Mouse (Mus musculus): ENCODE measurements around the gene Tmem201. TPM values are rescaled to one million over a fixed set of nuclear protein-coding genes. Genes with fewer than 3 reads are reported as not detected.

Gene Tmem201
- polyA plus RNA-seq (2021; fragmentation: Nextera tagmentation) = 29.2 and 31.0 TPM in 2 replicates
- long read RNA-seq, experiment 1, transcript Tmem201-202 (6 exons, 3,620 nt) = major isoform, 24 of 38 reads
- long read RNA-seq, experiment 1, partial matches to known transcripts = 2 of 38 reads
- long read RNA-seq, experiment 1, other reads (novel, unspliced or antisense) = 11 of 38 reads
- long read RNA-seq, experiment 2, full-length matches to known transcripts = 126 of 170 reads
- long read RNA-seq, experiment 2, partial matches to known transcripts = 15 of 170 reads
- long read RNA-seq, experiment 2, other reads (novel, unspliced or antisense) = 29 of 170 reads

DNA sequence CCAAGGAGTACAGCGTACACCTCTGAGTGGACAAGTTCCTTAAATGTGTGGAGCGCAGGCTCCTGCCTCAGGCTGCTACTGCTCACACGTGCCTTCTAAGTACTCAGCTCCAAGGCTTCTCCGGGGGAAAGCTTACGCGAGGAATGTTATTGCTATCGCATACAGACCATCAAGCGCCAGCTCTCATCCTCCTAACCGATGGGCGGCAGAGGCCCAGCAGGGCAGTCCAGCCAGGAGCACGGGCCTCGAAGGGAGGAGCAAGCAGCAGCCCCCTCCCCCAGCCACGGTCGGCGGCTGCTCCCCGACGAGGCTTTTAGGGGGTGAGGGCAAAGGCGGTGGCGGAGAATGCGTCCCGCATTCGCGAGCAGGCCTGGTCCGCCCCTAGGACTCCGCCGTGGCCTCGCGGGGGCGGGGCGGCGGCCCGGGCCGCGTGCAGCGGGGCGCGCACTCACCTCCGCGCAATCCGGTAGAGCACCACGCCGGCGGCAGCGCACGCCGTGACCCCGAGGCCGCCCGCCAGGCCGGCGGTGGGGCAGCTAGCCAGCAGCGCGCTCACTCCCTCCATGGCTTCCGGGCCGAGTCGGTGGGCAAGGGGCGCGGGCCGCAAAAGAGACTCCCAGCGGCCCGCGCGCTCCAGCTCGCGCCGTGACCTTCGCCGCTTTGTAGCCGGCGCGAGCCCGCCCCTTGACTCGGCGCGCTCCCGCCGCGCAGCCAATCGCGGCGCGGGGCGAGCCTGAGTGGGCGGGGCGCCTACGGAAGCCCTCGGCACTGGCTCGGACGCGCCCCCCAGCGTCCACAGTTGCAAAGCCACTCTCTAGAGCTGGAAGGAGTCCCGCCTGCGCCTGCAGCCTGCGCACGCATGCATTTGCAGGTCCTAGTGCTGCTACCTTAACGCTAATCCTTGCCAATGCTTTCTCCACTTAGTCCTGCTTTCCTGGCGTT lies at the start of gene Tmem201:
Tmem201 (minus strand) TSS at position 662 of the 942 bp plus-strand sequence.

DNA sequence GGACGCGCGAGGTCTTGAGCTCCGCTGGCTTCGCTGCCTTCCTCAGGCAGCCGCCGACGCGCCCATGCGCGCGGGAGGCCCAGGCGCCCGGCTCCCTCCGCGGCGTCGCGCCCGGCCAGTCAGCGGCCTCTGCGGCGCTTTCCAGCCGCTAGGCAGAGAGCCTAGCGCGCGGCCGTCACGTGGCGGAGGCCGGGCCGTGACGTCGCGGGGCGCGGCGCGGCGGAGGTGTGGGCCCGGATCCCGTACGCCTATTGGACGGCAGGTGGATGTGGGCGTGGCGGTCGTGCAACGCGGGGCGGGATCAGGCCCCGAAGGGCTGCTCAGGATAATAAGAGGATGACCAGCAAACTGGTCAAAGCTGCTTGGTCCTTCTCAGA lies 36.2 kb upstream of the Tmem201 start, which contains the start of gene Slc25a33:
Slc25a33 (minus strand) TSS at position 184 of the 377 bp plus-strand sequence.

DNA sequence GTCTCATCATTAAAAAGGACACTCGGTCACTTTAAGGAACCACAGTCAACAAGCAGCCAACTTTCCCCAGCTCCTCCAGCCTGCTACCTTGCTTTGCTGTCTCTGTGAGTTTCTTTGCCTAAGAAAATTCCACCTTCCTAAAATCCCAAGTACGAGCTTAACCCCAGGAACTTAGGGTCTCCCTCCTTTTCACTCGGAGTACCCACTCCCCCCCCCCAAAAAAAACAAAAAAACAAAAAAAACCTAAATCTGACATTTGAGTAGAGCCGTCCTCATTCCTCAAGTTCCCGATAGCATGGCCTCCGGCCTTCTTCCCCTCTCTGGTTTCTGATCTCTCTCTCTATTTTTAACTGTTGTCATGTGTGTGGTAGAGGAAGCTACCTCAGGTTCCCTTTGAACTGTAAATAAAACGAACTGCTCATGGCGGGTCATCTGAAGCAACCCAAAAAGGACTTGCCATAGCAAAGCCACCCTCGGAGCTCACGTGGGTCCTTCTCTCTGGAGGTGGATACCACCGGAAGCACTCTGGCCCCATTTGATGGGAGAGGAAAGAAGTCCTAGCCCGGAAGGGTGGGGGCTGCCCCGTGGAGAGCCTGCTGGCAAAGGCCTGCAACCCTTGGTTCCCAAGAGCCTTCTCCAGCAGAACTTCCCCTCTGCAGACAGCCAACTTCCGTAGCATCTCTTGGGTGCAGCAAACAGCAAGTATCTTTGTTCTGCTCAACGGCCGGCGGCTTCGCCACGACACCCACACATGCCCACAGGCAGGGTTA lies 35.4 kb downstream of the Tmem201 start, which contains the start of gene Pik3cd:
Pik3cd (minus strand) TSS at position 362 of the 770 bp plus-strand sequence.

Other genes with a start within 250 kb of the Tmem201 start
- 52.4 and 68.7 TPM in 2 replicates for gene Ctnnbip1, start 219.8 kb downstream of the Tmem201 start, polyA plus RNA-seq (2021; fragmentation: Nextera tagmentation)
- 65.3 and 70.3 TPM in 2 replicates for gene Clstn1, start 151.6 kb downstream of the Tmem201 start, polyA plus RNA-seq (2021; fragmentation: Nextera tagmentation)
- 4.3 and 6.9 TPM in 2 replicates for gene Pik3cd, start 35.5 kb downstream of the Tmem201 start, polyA plus RNA-seq (2021; fragmentation: Nextera tagmentation)
- 48.9 and 52.1 TPM in 2 replicates for gene Slc25a33, start 36.2 kb upstream of the Tmem201 start, polyA plus RNA-seq (2021; fragmentation: Nextera tagmentation)
- gene Spsb1, start 217.0 kb upstream of the Tmem201 start, polyA plus RNA-seq (2021; fragmentation: Nextera tagmentation) = 13.5 and 16.4 TPM in 2 replicates

Data from layer of hippocampus, adult 6 months (tissue).